Mouse (Mus musculus): ENCODE data around the gene Rfx7. TPM values are rescaled to one million over a fixed set of nuclear protein-coding genes. Genes with fewer than 3 reads are reported as not detected.
"Not testable (repeated sequence)": the region's sequence is repeated elsewhere in the genome, so short reads cannot be mapped to it uniquely, and the experiment has no call there.

Rfx7 gene
- polyA plus RNA-seq, 1 experiment from 2014 or later, result 12.0 TPM

DNA sequence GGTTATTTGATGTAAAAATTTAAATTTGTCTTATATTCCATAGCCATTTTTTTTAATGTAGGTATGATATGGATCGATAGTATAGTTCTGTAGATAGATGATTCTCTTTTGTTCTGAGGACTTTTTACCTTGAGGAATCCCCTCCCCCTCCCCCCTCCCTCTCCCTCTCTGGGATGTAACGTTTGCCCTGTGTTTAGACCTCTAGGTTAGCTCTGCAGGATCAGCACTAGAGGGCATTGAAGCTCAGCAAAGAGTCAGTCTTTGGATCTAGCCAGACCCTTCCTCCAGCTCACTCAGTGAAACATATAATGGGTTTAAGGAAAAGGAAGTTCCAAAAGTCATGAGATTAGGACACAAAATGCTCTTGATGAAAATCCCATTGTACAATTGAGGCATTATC lies 35.1 kb downstream of the Rfx7 start:
- 54% methylated on average over 2 of the region's 2 CpGs for WGBS
- no peak for ATAC-seq (replicated peaks; ENCODE audit: low FRiP score)

DNA sequence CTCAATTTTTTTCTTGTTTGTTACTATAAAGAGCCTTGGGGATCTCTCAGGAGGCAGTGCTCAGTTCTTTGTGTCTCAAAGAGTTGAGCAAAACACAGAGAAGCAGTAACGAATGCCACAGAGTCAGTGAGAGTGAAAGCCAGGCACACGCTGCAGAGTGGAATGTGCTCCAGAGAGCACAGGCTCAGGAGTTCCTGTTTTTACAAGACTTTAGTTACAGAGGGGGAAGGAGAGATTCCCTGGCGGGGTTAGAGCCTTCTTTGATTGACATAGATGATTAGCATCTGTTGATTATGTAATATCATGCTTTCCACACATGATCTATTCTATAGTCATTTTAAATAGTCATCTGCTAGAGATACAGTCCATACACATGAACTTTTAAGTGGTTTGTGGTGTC lies 48.2 kb downstream of the Rfx7 start:
- no peak for ATAC-seq (replicated peaks; ENCODE audit: low FRiP score)
- Histone ChIP-seq H3K36me3 (ENCODE audit: control insufficient read depth, insufficient read depth, low read length) (no peaks in the 10 kb centered on the region), H3K27me3 (replicated peaks; ENCODE audit: control insufficient read depth, insufficient read depth, low read length) (no peaks in the 10 kb centered on the region), H3K4me3 (ENCODE audit: low read depth, low read length) (no peak overlapping the region), H3K4me1 (replicated peaks; ENCODE audit: control insufficient read depth, insufficient read depth, low read length) (no peaks in the 10 kb centered on the region), H3K9ac (ENCODE audit: low read depth, low read length) (no peak overlapping the region), H3K9me3 (ENCODE audit: control insufficient read depth, low read length) (no peaks in the 10 kb centered on the region), H3K4me2 (no peak overlapping the region), H3K27ac (ENCODE audit: low read depth, low read length) (no peak overlapping the region)
- no peak for DNase-seq (ENCODE audit: low spot score)
- WGBS, result 33% methylated on average over 3 of the region's 3 CpGs

More for the DNA sequence above, 35.1 kb downstream of the Rfx7 start:
- Histone ChIP-seq H3K9me3 (ENCODE audit: control insufficient read depth, low read length) (no peaks in the 10 kb centered on the region), H3K27me3 (replicated peaks; ENCODE audit: control insufficient read depth, insufficient read depth, low read length) (no peaks in the 10 kb centered on the region), H3K4me2 (no peak overlapping the region), H3K4me1 (replicated peaks; ENCODE audit: control insufficient read depth, insufficient read depth, low read length) (no peaks in the 10 kb centered on the region), H3K36me3 (ENCODE audit: control insufficient read depth, insufficient read depth, low read length) (no peaks in the 10 kb centered on the region), H3K27ac (ENCODE audit: low read depth, low read length) (no peak overlapping the region), H3K4me3 (ENCODE audit: low read depth, low read length) (no peak overlapping the region), H3K9ac (ENCODE audit: low read depth, low read length) (no peak overlapping the region)
- DNase-seq (ENCODE audit: low spot score), result no peak

DNA sequence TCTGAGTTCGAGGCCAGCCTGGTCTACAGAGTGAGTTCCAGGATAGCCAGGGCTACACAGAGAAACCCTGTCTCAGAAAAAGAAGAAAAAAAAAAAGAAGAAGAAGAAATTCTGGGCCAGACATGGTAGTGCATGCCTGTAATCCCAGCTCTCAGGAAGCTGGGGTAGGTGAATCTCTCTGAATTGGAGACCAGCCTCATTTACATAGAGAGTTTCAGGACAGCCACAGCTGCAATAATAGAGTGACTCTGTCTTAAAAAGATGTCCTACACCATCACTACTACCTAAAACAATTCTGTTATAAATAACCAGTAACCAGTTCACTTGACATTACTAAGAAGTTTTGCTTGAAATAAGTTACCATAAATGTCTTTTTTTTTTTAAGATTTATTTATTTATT lies 58.8 kb downstream of the Rfx7 start:
- no peak overlapping the region for H3K4me2 ChIP-seq
- no peaks in the 10 kb centered on the region for H3K36me3 ChIP-seq (ENCODE audit: control insufficient read depth, insufficient read depth, low read length)
- no peaks in the 10 kb centered on the region for H3K27me3 ChIP-seq (replicated peaks; ENCODE audit: control insufficient read depth, insufficient read depth, low read length)
- DNase-seq (ENCODE audit: low spot score), result no peak
- ATAC-seq (replicated peaks; ENCODE audit: low FRiP score), result no peak
- no peaks in the 10 kb centered on the region for H3K4me1 ChIP-seq (replicated peaks; ENCODE audit: control insufficient read depth, insufficient read depth, low read length)
- no peak overlapping the region for H3K27ac ChIP-seq (ENCODE audit: low read depth, low read length)
- no peak overlapping the region for H3K4me3 ChIP-seq (ENCODE audit: low read depth, low read length)
- no peaks in the 10 kb centered on the region for H3K9me3 ChIP-seq (ENCODE audit: control insufficient read depth, low read length)
- no peak overlapping the region for H3K9ac ChIP-seq (ENCODE audit: low read depth, low read length)
- WGBS, result 92% methylated on average over 1 of the region's 1 CpGs

DNA sequence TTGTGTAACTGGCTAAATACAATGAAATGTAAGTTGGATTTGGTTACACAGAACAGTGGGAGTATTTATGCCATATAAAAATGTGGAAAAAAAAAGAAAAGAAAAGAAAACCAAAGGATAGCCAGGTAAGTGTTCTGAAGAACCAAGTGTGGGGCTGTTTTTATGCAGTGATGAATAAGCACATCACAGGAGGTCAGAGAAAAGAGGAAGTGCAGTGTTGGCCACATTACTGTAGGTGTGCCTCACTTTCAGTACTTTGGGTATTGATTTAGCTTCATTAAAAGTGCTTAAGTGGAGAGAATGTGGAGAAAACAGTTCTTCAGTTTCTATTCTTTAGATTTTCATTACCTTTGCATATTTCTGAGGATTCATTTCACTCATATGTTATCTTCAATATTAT lies 60.0 kb downstream of the Rfx7 start:
- Histone ChIP-seq H3K4me3 (ENCODE audit: low read depth, low read length) (no peak overlapping the region), H3K9ac (ENCODE audit: low read depth, low read length) (no peak overlapping the region), H3K27ac (ENCODE audit: low read depth, low read length) (no peak overlapping the region), H3K27me3 (replicated peaks; ENCODE audit: control insufficient read depth, insufficient read depth, low read length) (no peaks in the 10 kb centered on the region), H3K36me3 (ENCODE audit: control insufficient read depth, insufficient read depth, low read length) (no peaks in the 10 kb centered on the region), H3K4me2 (no peak overlapping the region), H3K9me3 (ENCODE audit: control insufficient read depth, low read length) (no peaks in the 10 kb centered on the region), H3K4me1 (replicated peaks; ENCODE audit: control insufficient read depth, insufficient read depth, low read length) (no peaks in the 10 kb centered on the region)
- no peak for ATAC-seq (replicated peaks; ENCODE audit: low FRiP score)
- DNase-seq (ENCODE audit: low spot score), result no peak

DNA sequence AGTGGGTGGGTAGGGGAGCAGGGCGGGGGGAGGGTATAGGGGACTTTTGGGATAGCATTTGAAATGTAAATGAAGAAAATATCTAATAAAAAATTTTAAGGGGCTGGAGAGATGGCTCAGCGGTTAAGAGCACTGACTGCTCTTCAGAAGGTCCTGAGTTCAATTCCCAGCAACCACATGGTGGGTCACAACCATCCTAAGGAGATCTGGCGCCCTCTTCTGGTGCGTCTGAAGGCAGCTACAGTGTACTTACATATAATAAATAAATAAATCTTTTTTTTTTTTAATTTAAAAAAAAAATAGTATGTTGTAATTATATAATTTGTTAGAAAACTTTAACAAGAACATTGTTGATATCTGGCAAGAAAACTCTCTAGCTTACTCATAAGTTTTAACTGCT lies 62.6 kb downstream of the Rfx7 start:
- H3K27me3 ChIP-seq (replicated peaks; ENCODE audit: control insufficient read depth, insufficient read depth, low read length); H3K9ac ChIP-seq (ENCODE audit: low read depth, low read length); H3K4me3 ChIP-seq (ENCODE audit: low read depth, low read length); ATAC-seq (replicated peaks; ENCODE audit: low FRiP score); H3K4me2 ChIP-seq; H3K9me3 ChIP-seq (ENCODE audit: control insufficient read depth, low read length); H3K4me1 ChIP-seq (replicated peaks; ENCODE audit: control insufficient read depth, insufficient read depth, low read length); DNase-seq (ENCODE audit: low spot score); H3K27ac ChIP-seq (ENCODE audit: low read depth, low read length); H3K36me3 ChIP-seq (ENCODE audit: control insufficient read depth, insufficient read depth, low read length): not testable (repeated sequence)
- WGBS, result 78% methylated on average over 4 of the region's 4 CpGs

DNA sequence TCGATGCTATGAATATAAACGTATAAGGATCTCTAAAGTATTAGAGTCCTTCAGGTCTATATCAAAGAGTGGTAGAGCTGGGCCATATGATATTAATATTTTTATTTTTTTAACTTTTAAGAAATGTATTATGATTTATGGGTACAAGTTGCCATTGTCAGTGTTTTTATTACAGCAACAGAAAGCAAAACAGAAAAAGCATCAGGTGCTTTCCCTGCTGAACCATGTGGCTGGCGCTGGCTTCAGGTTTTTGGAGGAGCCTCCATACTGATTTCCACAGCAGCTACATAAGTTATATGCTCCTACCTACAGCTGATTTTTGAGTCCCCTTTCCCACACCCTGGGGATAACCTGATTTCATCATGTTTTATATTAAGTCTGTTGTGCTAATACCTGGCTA lies 68.1 kb downstream of the Rfx7 start:
- Histone ChIP-seq H3K36me3 (ENCODE audit: control insufficient read depth, insufficient read depth, low read length) (peaks cover 4% of the 10 kb centered on the region; the same call in 1 of the 2 replicates), H3K9ac (ENCODE audit: low read depth, low read length) (no peak overlapping the region), H3K27me3 (replicated peaks; ENCODE audit: control insufficient read depth, insufficient read depth, low read length) (no peaks in the 10 kb centered on the region), H3K4me2 (no peak overlapping the region), H3K9me3 (ENCODE audit: control insufficient read depth, low read length) (no peaks in the 10 kb centered on the region), H3K4me3 (ENCODE audit: low read depth, low read length) (no peak overlapping the region), H3K4me1 (replicated peaks; ENCODE audit: control insufficient read depth, insufficient read depth, low read length) (no peaks in the 10 kb centered on the region), H3K27ac (ENCODE audit: low read depth, low read length) (no peak overlapping the region)
- ATAC-seq (replicated peaks; ENCODE audit: low FRiP score), result no peak
- WGBS, result 91% methylated on average over 3 of the region's 3 CpGs
- no peak for DNase-seq (ENCODE audit: low spot score)

DNA sequence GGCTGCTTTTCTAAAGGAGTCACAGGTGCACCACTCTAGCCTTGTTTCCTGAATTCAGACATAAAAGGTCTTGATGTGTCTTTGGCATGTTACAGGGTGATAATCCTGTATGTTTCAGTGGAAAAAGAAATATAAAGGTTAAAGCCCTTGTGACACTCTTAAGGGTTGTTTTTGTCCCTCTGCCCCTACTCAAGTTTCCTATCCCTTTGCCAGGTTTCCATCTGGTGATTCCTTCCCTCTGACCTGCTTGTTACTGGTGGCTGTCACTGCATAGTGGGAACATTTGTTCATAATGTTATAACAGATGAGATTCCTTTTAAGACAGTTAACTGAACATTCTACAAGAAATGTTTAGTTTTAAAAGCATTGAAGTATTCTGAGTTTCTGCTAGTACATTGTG lies 77.7 kb downstream of the Rfx7 start:
- no peak for DNase-seq (ENCODE audit: low spot score)
- no peak overlapping the region for H3K4me2 ChIP-seq
- ATAC-seq (replicated peaks; ENCODE audit: low FRiP score), result no peak
- no peak overlapping the region for H3K9ac ChIP-seq (ENCODE audit: low read depth, low read length)
- no peaks in the 10 kb centered on the region for H3K9me3 ChIP-seq (ENCODE audit: control insufficient read depth, low read length)
- peaks cover 3% of the 10 kb centered on the region for H3K4me1 ChIP-seq (replicated peaks; ENCODE audit: control insufficient read depth, insufficient read depth, low read length)
- no peak overlapping the region for H3K27ac ChIP-seq (ENCODE audit: low read depth, low read length)
- H3K27me3 ChIP-seq (replicated peaks; ENCODE audit: control insufficient read depth, insufficient read depth, low read length), result no peaks in the 10 kb centered on the region
- H3K4me3 ChIP-seq (ENCODE audit: low read depth, low read length), result no peak overlapping the region
- H3K36me3 ChIP-seq (ENCODE audit: control insufficient read depth, insufficient read depth, low read length), result peaks cover 6% of the 10 kb centered on the region; the same call in 1 of the 2 replicates

DNA sequence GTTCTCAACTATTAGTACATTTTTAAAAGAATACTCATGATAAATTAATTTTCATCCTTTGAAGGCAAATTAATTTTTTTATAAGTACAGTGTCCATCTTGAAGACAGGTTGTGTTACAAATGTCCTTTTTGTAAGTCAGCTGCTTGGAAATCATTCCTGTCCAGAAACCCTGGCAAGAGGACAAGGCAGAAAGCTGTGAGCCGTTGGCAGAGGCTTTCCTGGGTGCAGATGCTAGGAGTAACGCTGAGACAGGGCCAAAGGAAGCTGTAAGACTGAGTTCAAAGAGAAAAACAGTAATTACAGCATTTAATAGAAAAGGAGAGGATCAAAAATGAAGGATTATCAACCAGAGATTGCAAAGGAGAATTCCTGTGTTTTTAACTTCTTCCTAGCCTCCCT lies 81.8 kb downstream of the Rfx7 start:
- no peak overlapping the region for H3K4me3 ChIP-seq (ENCODE audit: low read depth, low read length)
- no peak for ATAC-seq (replicated peaks; ENCODE audit: low FRiP score)
- H3K27ac ChIP-seq (ENCODE audit: low read depth, low read length), result no peak overlapping the region
- DNase-seq (ENCODE audit: low spot score), result no peak
- H3K9me3 ChIP-seq (ENCODE audit: control insufficient read depth, low read length), result no peaks in the 10 kb centered on the region
- H3K36me3 ChIP-seq (ENCODE audit: control insufficient read depth, insufficient read depth, low read length), result peaks cover 13% of the 10 kb centered on the region
- H3K4me1 ChIP-seq (replicated peaks; ENCODE audit: control insufficient read depth, insufficient read depth, low read length), result peaks cover 3% of the 10 kb centered on the region
- H3K9ac ChIP-seq (ENCODE audit: low read depth, low read length), result no peak overlapping the region
- H3K4me2 ChIP-seq, result no peak overlapping the region
- H3K27me3 ChIP-seq (replicated peaks; ENCODE audit: control insufficient read depth, insufficient read depth, low read length), result no peaks in the 10 kb centered on the region
- WGBS, result 73% methylated on average over 2 of the region's 2 CpGs

DNA sequence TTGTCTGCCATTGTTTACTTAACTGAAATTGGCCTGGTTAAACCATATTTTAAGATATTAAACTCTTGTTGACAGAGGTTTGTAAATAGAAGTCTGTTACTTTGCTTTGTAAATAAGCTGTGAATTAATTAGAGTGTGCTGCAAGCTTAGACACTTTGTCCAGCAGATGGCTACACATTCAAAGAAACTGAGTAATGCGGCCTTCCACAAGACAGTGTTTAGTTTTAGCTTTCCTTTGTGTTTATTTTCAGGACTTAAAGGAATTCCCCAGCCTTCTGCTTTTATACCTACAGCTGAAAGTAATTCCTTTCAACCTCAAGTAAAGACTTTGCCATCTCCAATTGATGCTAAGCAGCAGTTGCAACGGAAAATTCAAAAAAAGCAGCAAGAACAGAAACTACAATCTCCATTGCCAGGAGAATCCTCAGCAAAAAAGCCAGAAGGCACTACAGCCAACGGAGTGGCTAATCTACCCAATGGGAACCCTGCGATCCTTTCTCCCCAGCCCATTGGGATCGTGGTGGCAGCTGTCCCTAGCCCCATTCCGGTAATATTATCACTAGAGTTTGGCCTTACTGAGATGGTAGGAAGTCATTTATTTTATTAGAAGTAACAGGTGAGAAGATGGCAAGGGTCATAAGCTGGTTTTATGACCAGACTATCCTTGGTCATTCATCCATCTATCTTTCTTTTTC lies 82.9 kb downstream of the Rfx7 start:
- 82% methylated on average over 6 of the region's 6 CpGs for WGBS
- Histone ChIP-seq H3K4me2 (no peak overlapping the region), H3K4me3 (ENCODE audit: low read depth, low read length) (no peak overlapping the region), H3K27me3 (replicated peaks; ENCODE audit: control insufficient read depth, insufficient read depth, low read length) (no peaks in the 10 kb centered on the region), H3K9ac (ENCODE audit: low read depth, low read length) (no peak overlapping the region), H3K27ac (ENCODE audit: low read depth, low read length) (no peak overlapping the region), H3K9me3 (ENCODE audit: control insufficient read depth, low read length) (no peaks in the 10 kb centered on the region), H3K36me3 (ENCODE audit: control insufficient read depth, insufficient read depth, low read length) (peaks cover 15% of the 10 kb centered on the region), H3K4me1 (replicated peaks; ENCODE audit: control insufficient read depth, insufficient read depth, low read length) (peaks cover 3% of the 10 kb centered on the region)
- ATAC-seq (replicated peaks; ENCODE audit: low FRiP score) (no peak), DNase-seq (ENCODE audit: low spot score) (no peak)
